In the genomic region with DNA sequence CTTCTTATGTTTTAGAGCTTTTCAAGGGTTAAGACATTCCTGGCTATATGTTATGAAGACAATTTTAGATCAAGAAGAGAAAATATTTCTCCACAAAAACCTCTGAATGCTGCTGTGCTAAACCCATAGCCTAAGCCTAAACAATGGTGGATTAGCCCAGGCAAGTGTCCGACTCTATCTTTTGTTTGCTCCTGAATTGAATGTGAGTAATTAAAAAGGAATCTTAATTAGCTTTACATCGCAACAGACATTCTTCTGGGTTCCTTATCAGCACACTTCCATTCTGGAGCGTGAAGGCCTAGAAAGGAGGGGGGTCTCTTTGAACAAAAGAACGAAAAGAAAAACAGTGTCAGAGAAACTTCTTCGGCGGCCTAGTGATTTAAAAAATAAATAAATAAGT, we compare ENCODE assay signal across 17 mouse cellular contexts.
"Had no signal": no experiment of that assay in that cellular context is flagged by ENCODE, and none has a peak within 500 bp of the region (broad histone marks: within the 10 kb centered on the region; RNA-seq: fewer than 3 reads in every experiment).

No protein-coding gene starts in this region.

- H3K27me3 ChIP-seq: liver, embryonic 15.5 days; lung, embryonic 15.5 days; megakaryocyte, embryonic 14.5 days; midbrain, embryonic 13.5 days; midbrain, embryonic 15.5 days; neural tube, embryonic 12.5 days had no signal

- H3K4me2 ChIP-seq: liver, embryonic 15.5 days; lung, embryonic 15.5 days; midbrain, embryonic 11.5 days; midbrain, embryonic 13.5 days; midbrain, embryonic 15.5 days; neural tube, embryonic 12.5 days had no signal

- H3K9me3 ChIP-seq: liver, embryonic 15.5 days; lung, embryonic 15.5 days; midbrain, embryonic 13.5 days; midbrain, embryonic 15.5 days; neural tube, embryonic 12.5 days had no signal

- H3K36me3 ChIP-seq: liver, embryonic 15.5 days; lung, embryonic 15.5 days; midbrain, embryonic 13.5 days; midbrain, embryonic 15.5 days; neural tube, embryonic 12.5 days had no signal

- DNase-seq: liver, postnatal 0 days; lung, adult 2 months; lung, postnatal 14 days; lung, postnatal 36 days; right cerebral cortex, postnatal 14 days; thymus, adult 18-20 months; thymus, postnatal 14 days; thymus, postnatal 36 days had no signal

- ATAC-seq: liver, postnatal 0 days; lung, postnatal 0 days; midbrain, embryonic 13.5 days; midbrain, embryonic 15.5 days had no signal

- H3K27ac ChIP-seq: liver, embryonic 15.5 days; lung, embryonic 15.5 days; macrophage; midbrain, embryonic 13.5 days; midbrain, embryonic 15.5 days; neural tube, embryonic 12.5 days had no signal

- H3K9ac ChIP-seq: liver, embryonic 15.5 days; liver, postnatal 0 days; lung, embryonic 15.5 days; midbrain, embryonic 13.5 days; midbrain, embryonic 15.5 days; neural tube, embryonic 12.5 days had no signal

- H3K4me3 ChIP-seq: liver, embryonic 15.5 days; lung, embryonic 15.5 days; megakaryocyte, embryonic 14.5 days; midbrain, embryonic 13.5 days; midbrain, embryonic 15.5 days; neural tube, embryonic 12.5 days had no signal

- H3K4me1 ChIP-seq: liver, embryonic 15.5 days; lung, embryonic 15.5 days; megakaryocyte, embryonic 14.5 days; midbrain, embryonic 15.5 days; neural tube, embryonic 12.5 days had no signal
